Mouse (Mus musculus) CH12F3 (cell line): ENCODE results near the gene Rxfp2.

Experiments used
- in situ Hi-C: fragments of 300-500 bp; cut with MboI; formaldehyde crosslinking; loops from 2 replicates; pipeline ENCODE4 v1.14.3; 2020; ENCODE audit warnings: low sequenced_read_pairs

The Rxfp2 gene

GRCm38 (mm10) chr5:150036918-150037317 is 18.4 kb downstream of the Rxfp2 start:
- in situ Hi-C loops = no loop called here

DNA sequence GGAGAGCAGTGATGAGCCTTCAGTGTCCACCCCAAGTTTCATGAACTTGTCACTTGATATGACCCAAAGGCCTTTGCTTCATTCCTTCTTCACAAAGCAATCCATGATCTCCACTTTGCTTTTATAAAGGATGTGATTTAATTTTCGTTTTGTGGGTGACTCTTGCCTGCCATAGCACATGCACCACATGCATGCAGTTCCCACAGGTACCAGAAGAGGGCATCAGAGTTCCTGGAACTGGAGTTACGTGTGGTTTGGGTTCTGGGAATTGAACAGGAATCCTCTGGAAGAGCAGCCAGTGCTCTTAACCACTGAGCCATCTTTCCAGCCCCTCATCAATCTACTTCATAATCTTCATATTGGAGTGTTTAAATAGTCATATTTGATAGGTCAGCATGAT is 26.1 kb downstream of the Rxfp2 start:
- in situ Hi-C loops = no loop called here

DNA sequence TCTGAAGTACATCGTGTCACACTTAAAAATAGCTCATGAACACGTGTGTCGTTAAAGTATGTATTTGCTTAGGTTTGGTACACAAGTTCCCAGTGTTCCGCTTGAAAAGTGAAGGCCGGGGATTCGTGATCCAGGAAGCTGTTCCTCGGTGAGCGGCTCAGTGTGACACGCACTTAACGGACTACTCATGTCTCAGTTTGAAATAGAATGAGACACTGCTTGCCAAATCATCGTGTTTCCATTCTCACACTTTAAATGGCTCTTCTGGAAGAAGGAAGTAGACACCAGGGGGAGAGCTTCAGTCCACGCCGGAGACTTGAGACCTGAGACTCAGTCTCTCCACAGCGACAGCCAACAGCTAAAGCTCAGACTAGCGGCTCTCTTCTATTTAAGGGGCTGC is 28.0 kb downstream of the Rxfp2 start:
- in situ Hi-C loops = no loop called here

DNA sequence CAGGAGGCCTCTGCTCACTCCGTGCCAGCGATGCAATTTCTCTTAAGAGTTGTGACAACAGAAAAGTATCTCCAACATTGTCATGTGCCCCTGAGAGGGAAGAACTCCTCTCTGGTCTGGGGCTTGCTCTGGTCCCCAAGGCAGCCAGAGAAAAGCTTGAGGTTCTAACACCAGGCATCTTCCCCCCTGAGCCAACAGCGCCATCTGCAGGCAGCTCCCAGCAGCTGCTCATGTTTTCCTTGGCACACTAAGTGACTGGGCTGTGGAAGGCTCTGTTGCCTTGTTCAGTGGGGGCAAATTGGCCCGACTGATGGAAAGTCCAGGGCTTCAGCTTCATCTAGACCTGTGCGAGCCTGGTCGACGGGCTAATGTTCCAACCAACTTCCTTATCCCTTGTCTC is 31.5 kb downstream of the Rxfp2 start:
- in situ Hi-C loops = no loop called here

- in situ Hi-C loops = no loop called here
These were observed 33.4 kb downstream of the Rxfp2 start for GRCm38 (mm10) chr5:150051828-150052227.

GRCm38 (mm10) chr5:150053294-150053693 is 34.8 kb downstream of the Rxfp2 start:
- in situ Hi-C loops = no loop called here

DNA sequence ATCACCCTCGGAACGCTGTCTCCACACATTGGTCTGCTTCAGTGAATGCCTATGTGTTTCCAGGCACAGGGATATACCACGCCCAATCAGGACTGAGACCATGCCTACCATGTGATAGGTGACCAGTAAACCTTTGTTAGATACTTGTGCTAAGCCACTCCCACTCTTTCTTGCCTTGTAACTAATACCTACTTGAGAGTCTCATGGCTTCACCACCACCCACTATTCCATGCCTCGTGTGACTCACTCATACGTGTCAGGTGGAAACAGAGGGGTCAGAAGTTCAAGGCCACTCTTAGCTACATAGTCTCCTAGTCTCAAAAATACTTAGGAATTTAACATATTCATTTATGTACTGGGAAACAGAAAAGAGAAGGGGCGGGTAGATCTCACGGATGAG is 35.5 kb downstream of the Rxfp2 start:
- in situ Hi-C loops = no loop called here

DNA sequence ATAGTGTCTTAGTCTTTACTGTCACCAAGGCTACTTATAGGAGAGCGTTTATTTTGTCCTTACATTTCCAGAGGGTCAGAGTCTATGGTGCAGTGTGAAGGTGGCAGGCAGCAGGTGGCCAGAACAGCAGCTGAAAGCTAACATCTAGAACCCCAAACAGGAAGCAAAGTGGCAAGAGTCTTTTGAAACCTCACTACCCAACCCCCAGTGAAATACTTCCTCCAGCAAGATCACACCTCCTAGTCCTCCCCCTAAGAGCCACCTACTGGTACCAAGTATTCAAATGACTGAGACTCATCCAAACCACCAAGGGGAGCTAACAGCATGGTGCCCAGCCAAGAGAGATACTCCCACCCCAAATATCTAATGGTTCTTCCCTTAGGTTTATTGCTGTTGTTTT is 36.8 kb downstream of the Rxfp2 start:
- in situ Hi-C loops = no loop called here

- in situ Hi-C loops = no loop called here
These were observed 37.6 kb downstream of the Rxfp2 start for GRCm38 (mm10) chr5:150056056-150056455.

- in situ Hi-C loops = no loop called here
These were observed 40.4 kb downstream of the Rxfp2 start for GRCm38 (mm10) chr5:150058845-150059244.

DNA sequence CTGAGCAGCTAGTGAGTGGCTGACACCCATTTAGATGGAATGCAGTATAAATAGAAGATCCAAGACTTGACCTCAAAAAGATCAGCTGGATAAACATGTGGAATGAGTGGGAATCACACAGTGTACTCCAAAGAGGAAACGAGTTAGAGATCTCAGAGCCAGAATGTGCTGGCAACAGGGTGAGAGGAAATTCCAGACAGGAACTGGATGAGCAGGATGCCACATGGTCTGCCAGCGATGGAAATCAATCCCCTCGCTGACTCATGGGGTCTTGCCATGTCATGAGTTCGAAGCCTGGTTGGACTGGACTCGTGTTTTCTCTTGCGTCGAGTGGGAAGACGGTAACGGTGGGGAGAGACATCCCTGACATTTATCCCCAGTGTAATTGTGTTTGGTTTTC is 41.0 kb downstream of the Rxfp2 start:
- in situ Hi-C loops = no loop called here

GRCm38 (mm10) chr5:150061086-150061485 is 42.6 kb downstream of the Rxfp2 start:
- in situ Hi-C loops = no loop called here

- in situ Hi-C loops = no loop called here
These were observed 45.8 kb downstream of the Rxfp2 start for GRCm38 (mm10) chr5:150064286-150064685.

DNA sequence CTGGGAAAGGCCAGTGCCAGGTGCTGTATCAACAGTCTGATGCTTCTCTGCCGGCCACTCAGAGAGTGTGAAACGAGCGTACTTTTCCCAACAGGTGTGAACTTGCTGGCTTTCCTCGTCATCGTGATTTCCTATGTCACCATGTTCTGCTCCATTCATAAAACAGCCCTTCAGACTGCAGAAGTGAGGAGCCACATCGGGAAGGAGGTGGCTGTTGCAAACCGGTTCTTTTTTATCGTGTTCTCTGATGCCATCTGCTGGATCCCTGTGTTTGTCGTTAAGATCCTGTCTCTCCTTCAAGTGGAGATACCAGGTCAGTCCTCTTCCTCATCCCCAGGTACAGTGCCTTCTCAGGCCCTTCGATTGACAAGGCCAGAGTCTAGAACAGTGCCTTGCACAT is 51.6 kb downstream of the Rxfp2 start:
- in situ Hi-C loops = no loop called here

- in situ Hi-C loops = no loop called here
These were observed 53.3 kb downstream of the Rxfp2 start for GRCm38 (mm10) chr5:150071738-150072137.

GRCm38 (mm10) chr5:150079866-150080797 is 61.7 kb downstream of the Rxfp2 start:
- in situ Hi-C loops = no loop called here

DNA sequence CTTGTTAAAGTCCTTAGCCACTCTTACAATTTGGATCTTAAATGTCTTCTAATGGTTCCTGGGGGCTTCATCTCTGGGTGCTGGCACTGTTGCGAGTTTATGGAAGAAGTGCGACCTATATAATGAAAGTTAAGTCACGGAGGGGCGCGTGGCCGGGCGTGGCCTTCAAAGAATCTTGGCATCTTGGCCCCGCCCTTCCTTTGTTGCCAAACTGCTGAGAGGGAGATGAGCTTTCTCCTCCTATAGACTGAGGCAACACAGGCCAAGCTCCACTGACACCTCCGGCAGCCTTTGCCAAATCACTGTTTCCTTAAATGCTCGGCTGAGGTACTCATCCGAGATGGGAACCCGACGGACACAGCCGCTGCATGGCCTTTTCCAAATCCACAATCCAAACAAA is 64.2 kb downstream of the Rxfp2 start:
- in situ Hi-C loops = no loop called here

DNA sequence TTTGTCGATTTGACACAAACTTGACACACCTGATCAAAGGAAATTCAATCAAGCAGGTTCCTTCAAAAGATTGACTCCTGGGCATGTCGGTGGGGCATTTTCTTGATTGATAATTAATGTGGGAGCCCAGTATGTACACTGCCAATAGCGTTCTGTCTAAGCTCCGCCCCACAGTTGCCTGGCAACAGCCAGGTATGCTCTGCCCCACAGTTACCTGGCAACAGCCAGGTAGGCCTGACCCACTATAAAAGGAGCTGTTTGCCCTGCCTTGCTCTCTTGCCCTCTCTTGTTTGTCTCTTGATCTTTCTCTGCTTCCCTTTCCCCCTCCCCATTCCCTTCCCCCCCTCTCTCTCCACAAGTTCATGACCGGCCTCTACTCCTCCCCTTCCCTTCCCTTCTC is 64.7 kb downstream of the Rxfp2 start:
- in situ Hi-C loops = no loop called here

DNA sequence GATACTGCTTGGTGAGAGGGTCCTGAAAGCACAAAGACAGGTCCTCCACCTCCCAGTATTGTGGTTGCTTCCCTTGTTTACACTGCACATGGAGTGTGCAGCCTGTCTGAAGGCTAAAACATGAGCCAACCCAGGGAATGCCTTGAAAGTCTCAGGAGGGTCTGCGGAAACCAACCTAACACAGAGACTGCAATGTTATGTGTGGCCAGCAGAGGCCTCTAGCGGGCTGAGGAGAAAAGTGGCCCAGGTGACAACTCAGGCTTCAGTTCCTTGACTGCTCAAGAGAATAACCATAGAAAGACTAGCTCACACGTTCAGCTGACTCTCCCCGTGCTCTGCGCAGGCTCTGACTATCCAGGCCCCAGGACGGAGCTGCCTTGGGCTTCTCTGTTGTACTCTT is 79.1 kb downstream of the Rxfp2 start:
- in situ Hi-C loops = no loop called here

- in situ Hi-C loops = no loop called here
These were observed 80.3 kb downstream of the Rxfp2 start for GRCm38 (mm10) chr5:150098754-150099153.

DNA sequence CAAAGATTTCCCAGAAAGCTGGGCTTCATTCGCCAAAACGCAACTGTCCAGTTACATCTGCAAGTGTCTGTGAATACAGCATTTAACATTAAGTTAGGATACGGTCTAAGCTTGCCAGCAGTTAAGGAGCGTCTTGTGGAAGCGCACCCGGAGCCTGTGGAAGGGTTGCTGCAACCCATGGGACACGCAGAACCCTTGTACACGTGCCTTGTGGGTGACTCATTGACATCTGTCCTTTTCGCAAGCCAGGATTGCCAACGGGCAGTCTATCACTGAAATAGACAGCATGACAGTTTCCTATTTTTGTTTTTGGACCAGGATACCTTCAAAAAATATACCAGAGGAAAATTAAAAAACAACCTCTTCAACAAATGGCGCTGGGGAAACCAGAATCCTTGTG is 83.3 kb downstream of the Rxfp2 start:
- in situ Hi-C loops = no loop called here

DNA sequence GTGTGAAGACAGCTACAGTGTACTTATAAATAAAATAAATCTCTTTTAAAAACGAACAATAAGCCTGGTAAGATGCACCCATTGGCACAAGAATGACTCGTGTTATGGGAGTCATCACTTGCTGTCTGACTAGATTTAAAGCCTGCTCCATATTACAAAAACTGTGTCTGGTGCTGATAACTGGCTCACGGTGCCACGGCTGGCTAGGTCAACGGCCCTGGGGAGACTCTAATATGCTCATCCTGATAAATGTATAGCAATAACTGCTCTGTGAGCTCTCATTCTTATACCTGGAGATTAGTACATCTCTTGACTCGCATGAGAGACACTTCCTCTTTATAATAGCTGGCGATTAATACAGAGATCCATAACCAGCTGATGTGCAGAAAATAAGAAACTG is 87.9 kb downstream of the Rxfp2 start:
- in situ Hi-C loops = no loop called here

- in situ Hi-C loops = no loop called here
These were observed 92.8 kb downstream of the Rxfp2 start for GRCm38 (mm10) chr5:150111236-150111635.
